Mouse (Mus musculus) lung, postnatal 0 days (tissue): Measurements from ENCODE around the gene Gm47995.

Experiments
- CTCF ChIP-seq: IDR thresholded peaks from 2 replicates; pipeline ENCODE4 v1.5.1; 2016; ENCODE audit warnings: antibody characterized with exemption, mild to moderate bottlenecking
- EP300 ChIP-seq: IDR thresholded peaks from 2 replicates; pipeline ENCODE4 v1.6.1; 2016; ENCODE audit warnings: antibody characterized with exemption, mild to moderate bottlenecking, control low read depth

GRCm38 (mm10) chr1:151243332-151243731 is 45.1 kb downstream of the Gm47995 start:
- TF ChIP-seq CTCF = no peak
- TF ChIP-seq EP300 = no peak
